Mouse (Mus musculus): ENCODE measurements at regions not wholly inside any gene's neighbourhood (a gene's known extent, or its start where the extent isn't known, plus 50 kb on each side); places are given as distances from the start of the nearest gene placed in this dataset.

DNA sequence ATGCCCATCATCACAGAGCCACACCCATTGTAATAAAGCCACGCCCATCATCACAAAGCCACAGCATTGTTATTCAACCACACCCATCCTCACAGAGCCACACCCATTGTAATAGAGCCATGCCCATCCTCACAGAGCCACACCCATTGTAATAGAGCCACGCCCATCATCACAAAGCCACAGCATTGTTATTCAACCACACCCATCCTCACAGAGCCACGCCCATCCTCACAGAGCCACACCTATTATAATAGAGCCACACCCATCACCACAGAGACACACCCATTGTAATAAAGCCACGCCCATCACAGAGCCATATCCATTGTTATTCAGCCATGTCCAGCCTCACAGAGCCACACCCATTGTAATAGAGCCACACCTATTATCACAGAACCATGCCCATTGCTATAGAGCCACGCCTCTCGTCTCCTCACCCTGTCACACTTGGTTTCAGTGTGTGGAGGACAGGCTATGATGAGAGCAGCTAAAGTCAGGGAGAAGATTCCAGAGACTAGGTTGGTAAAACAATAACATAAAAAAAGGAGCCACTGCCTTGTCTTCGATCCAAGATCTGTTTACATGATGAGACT, 85.6 kb downstream of the Gxylt1 start:
- TF ChIP-seq CTCF (IDR thresholded peaks at IDR 0.05; ENCODE audit: borderline replicate concordance, control insufficient read depth, extremely low read depth, insufficient read depth, low read length, poor library complexity) (no peak), POLR2A (IDR thresholded peaks at IDR 0.05; ENCODE audit: control insufficient read depth, extremely low read depth, insufficient read depth, low read length, poor library complexity) (no peak)

Data from thymus, adult 2 months (tissue).